Mouse (Mus musculus) CH12.LX (cell line): Measurements from ENCODE around the gene Shisa7. TPM values are rescaled to one million over a fixed set of nuclear protein-coding genes. Genes with fewer than 3 reads are reported as not detected.
"Not testable (repeated sequence)": the region's sequence is repeated elsewhere in the genome, so short reads cannot be mapped to it uniquely, and the experiment has no call there.

Source experiments
- DNase-seq: peaks from one replicate; pipeline ENCODE4 v3.0.0-alpha.2; 2013; ENCODE audit errors: extremely low read depth
- H3K27ac ChIP-seq: 2 replicates; pipeline ENCODE4 v1.5.1; 2012; ENCODE audit warnings: low read depth, mild to moderate bottlenecking, control low read depth, moderate library complexity; ENCODE audit not compliant: insufficient read depth
- H3K27me3 ChIP-seq: replicated peaks from 2 replicates; pipeline ENCODE3; 2012; ENCODE audit warnings: inconsistent platforms
- H3K36me3 ChIP-seq, 2 experiments: replicated peaks in 1 of 2; 2 replicates each; pipeline versions ENCODE3 to v1.6.1; 2012; ENCODE audit warnings: inconsistent platforms in 1 of 2, low read length in 1 of 2, mild to moderate bottlenecking in 1 of 2, mixed read lengths in 1 of 2, moderate library complexity in 1 of 2; ENCODE audit not compliant: control insufficient read depth in 1 of 2, insufficient read depth in 1 of 2
- H3K4me1 ChIP-seq, 2 experiments: 2 replicates each; pipeline ENCODE4 v1.6.1; 2012; ENCODE audit warnings: inconsistent platforms in 1 of 2, moderate library complexity in 1 of 2; ENCODE audit not compliant: insufficient read depth in 2 of 2, control insufficient read depth in 1 of 2
- H3K4me2 ChIP-seq: 2 replicates; pipeline ENCODE4 v1.6.1; 2012; ENCODE audit warnings: low read depth, mild to moderate bottlenecking, control low read depth; ENCODE audit not compliant: poor library complexity, insufficient read depth, severe bottlenecking
- H3K4me3 ChIP-seq, 3 experiments: fragments of 150-350 bp in 1 of 3; sonication (generic) in 1 of 3; replicated peaks in 1 of 3; 2 replicates each; pipeline versions ENCODE3 to v1.5.1; 2011 to 2012; ENCODE audit warnings: low read depth in 2 of 3, low read length in 2 of 3, mild to moderate bottlenecking in 2 of 3, moderate library complexity in 2 of 3, control low read depth in 1 of 3, improper control_type of control experiment in 1 of 3, inconsistent platforms in 1 of 3, mixed read lengths in 1 of 3; ENCODE audit not compliant: poor library complexity in 1 of 3
- H3K79me2 ChIP-seq: replicated peaks from 2 replicates; pipeline ENCODE4 v1.6.1; 2012; ENCODE audit warnings: mild to moderate bottlenecking, moderate library complexity; ENCODE audit not compliant: control insufficient read depth, poor library complexity, insufficient read depth, severe bottlenecking; ENCODE audit errors: extremely low read depth
- H3K9ac ChIP-seq: 2 replicates; pipeline ENCODE4 v1.6.1; 2012; ENCODE audit warnings: low read depth, mild to moderate bottlenecking, control low read depth, moderate library complexity; ENCODE audit not compliant: insufficient read depth
- H3K9me3 ChIP-seq: replicated peaks from 2 replicates; pipeline ENCODE3; 2012; ENCODE audit warnings: low read length, inconsistent platforms, mixed read lengths
- CHD2 ChIP-seq: IDR thresholded peaks from 2 replicates; pipeline ENCODE4 v1.6.1; 2011; ENCODE audit warnings: low read length, improper control_type of control experiment
- CTCF ChIP-seq, 2 experiments: IDR thresholded peaks in 1 of 2; conservative IDR thresholded peaks in 1 of 2; 2 replicates each; pipeline ENCODE4 v1.5.1; 2011 to 2012; ENCODE audit warnings: low read depth in 2 of 2, low read length in 2 of 2, improper control_type of control experiment in 1 of 2, inconsistent platforms in 1 of 2, mild to moderate bottlenecking in 1 of 2, moderate library complexity in 1 of 2
- GABPA ChIP-seq: IDR thresholded peaks from 2 replicates; pipeline ENCODE4 v1.6.1; 2012; ENCODE audit warnings: low read depth, low read length, improper control_type of control experiment, inconsistent platforms; ENCODE audit not compliant: insufficient replicate concordance
- HCFC1 ChIP-seq: IDR thresholded peaks from 2 replicates; pipeline ENCODE4 v1.6.1; 2012; ENCODE audit warnings: low read depth, mild to moderate bottlenecking, inconsistent platforms, low read length, improper control_type of control experiment
- IRF4 ChIP-seq: IDR thresholded peaks from 2 replicates; pipeline ENCODE4 v1.6.1; 2014; ENCODE audit warnings: low read depth, mild to moderate bottlenecking, inconsistent platforms, low read length, improper control_type of control experiment
- MAX ChIP-seq: IDR thresholded peaks from 2 replicates; pipeline ENCODE4 v1.6.1; 2011; ENCODE audit warnings: low read length, improper control_type of control experiment
- MEF2A ChIP-seq: IDR thresholded peaks from 2 replicates; pipeline ENCODE4 v1.6.1; 2014; ENCODE audit warnings: low read depth, mild to moderate bottlenecking, inconsistent platforms, low read length, improper control_type of control experiment, borderline replicate concordance
- MYC ChIP-seq: IDR thresholded peaks from 2 replicates; pipeline ENCODE4 v1.6.1; 2011; ENCODE audit warnings: low read depth, mild to moderate bottlenecking, improper control_type of control experiment, low read length
- PAX5 ChIP-seq: IDR thresholded peaks from 2 replicates; pipeline ENCODE4 v1.6.1; 2012; ENCODE audit warnings: low read length, inconsistent platforms, mixed read lengths
- POLR2AphosphoS2 ChIP-seq: IDR thresholded peaks from 2 replicates; pipeline ENCODE4 v1.6.1; 2011; ENCODE audit warnings: low read depth, low read length, improper control_type of control experiment
- RAD21 ChIP-seq: IDR thresholded peaks from 2 replicates; pipeline ENCODE4 v1.6.1; 2011; ENCODE audit warnings: low read depth, mild to moderate bottlenecking, low read length, improper control_type of control experiment, moderate library complexity
- RCOR1 ChIP-seq: conservative IDR thresholded peaks from 2 replicates; pipeline ENCODE4 v1.6.1; 2012; ENCODE audit warnings: low read depth, mild to moderate bottlenecking, inconsistent platforms, low read length, improper control_type of control experiment
- dilution Hi-C: fragments of 300-500 bp; cut with MboI; formaldehyde crosslinking; loops from 2 replicates; pipeline ENCODE4 v1.14.3; 2020; ENCODE audit warnings: low sequenced_read_pairs; ENCODE audit not compliant: extremely low pct_unique_long_range_greater_than_20kb, extremely low pct_ligation_motif_present
- in situ Hi-C: fragments of 300-500 bp; cut with MboI; formaldehyde crosslinking; loops from 3 replicates; pipeline ENCODE4 v1.14.3; 2019; ENCODE audit warnings: low sequenced_read_pairs, low pct_ligation_motif_present, low pct_unique_long_range_greater_than_20kb, mixed read lengths
- polyA plus RNA-seq: library from polyadenylated mRNA; unstranded; fragments of >175 nt; gene quantifications from 2 replicates; pipeline ENCODE4 v1.2.1, GENCODE M21; 2012; ENCODE audit warnings: low read depth; ENCODE audit not compliant: insufficient read length
- total RNA-seq, 2 experiments: library from RNA; depleted of rRNA; stranded (reverse); fragments of 300-350 nt in 1 of 2; fragments of >200 nt in 1 of 2; gene quantifications; 2 replicates each; pipeline ENCODE4 v1.2.3; 2012 to 2014

Shisa7 gene
- total and polyA plus RNA-seq, 3 experiments = not detected

- TF ChIP-seq MYC (peak; percentile 59; the same call in 1 of the 2 replicates), PAX5 (no peak), IRF4 (0 out of 2 replicates have a peak, but pooled peaks have one; percentile 14), CTCF (conservative IDR thresholded peaks at IDR 0.05 in 1 of 2, IDR thresholded peaks at IDR 0.05 in 1 of 2; ENCODE audit: low read depth in 2 of 2, low read length in 2 of 2) (peak; percentile 49 to 58), HCFC1 (no peak)
These were observed 48.6 kb downstream of the Shisa7 start (continued) for GRCm38 (mm10) chr7:4795767-4796433.

GRCm38 (mm10) chr7:4794631-4795168 is 49.8 kb downstream of the Shisa7 start:
- no peak for DNase-seq
- peaks cover 1% of the 10 kb centered on the region for H3K27me3 ChIP-seq
- H3K79me2 ChIP-seq = peaks cover 24% of the 10 kb centered on the region
- in situ Hi-C loops = no loop called here
- TF ChIP-seq MAX (no peak), MEF2A (no peak), GABPA (no peak), POLR2AphosphoS2 (no peak), RCOR1 (no peak), CHD2 (no peak), RAD21 (no peak)
- TF ChIP-seq, all 38 proteins: peak for 0
- H3K27ac ChIP-seq = no peak overlapping the region
- peak overlapping the region in 2 of 3 experiments; percentile 87 to 97 for H3K4me3 ChIP-seq
- peaks cover 39 to 55% of the 10 kb centered on the region in 2 experiments for H3K36me3 ChIP-seq
- H3K9ac ChIP-seq = peak overlapping the region; percentile 98
- H3K9me3 ChIP-seq = no peaks in the 10 kb centered on the region
- dilution Hi-C loops = no loop called here
- H3K4me2 ChIP-seq = peak overlapping the region; percentile 98
- H3K4me1 ChIP-seq = peaks cover 5 to 30% of the 10 kb centered on the region in 2 experiments; a peak in 2 of 4 replicates

GRCm38 (mm10) chr7:4793674-4794073 is 50.8 kb downstream of the Shisa7 start:
- peaks cover 24% of the 10 kb centered on the region for H3K79me2 ChIP-seq
- peak overlapping the region; percentile 89 for H3K27ac ChIP-seq
- no peak for TF ChIP-seq MEF2A
- TF ChIP-seq MYC = 0 out of 2 replicates have a peak, but pooled peaks have one; percentile 15
- dilution Hi-C loops (no loop called here), in situ Hi-C loops (no loop called here)
- peak overlapping the region; percentile 98 for H3K9ac ChIP-seq
- H3K27me3 ChIP-seq = peaks cover 3% of the 10 kb centered on the region
- peaks cover 39 to 50% of the 10 kb centered on the region in 2 experiments for H3K36me3 ChIP-seq
- peaks cover 5 to 33% of the 10 kb centered on the region in 2 experiments; a peak in 2 of 4 replicates for H3K4me1 ChIP-seq
- no peaks in the 10 kb centered on the region for H3K9me3 ChIP-seq
- peak overlapping the region; percentile 87 to 97 (median 91) for H3K4me3 ChIP-seq
- peak overlapping the region; percentile 98 for H3K4me2 ChIP-seq
- no peak for DNase-seq

- in situ Hi-C loops, H3K9me3 ChIP-seq, DNase-seq, dilution Hi-C loops, H3K27me3 ChIP-seq: not testable (repeated sequence)
- H3K9ac ChIP-seq = peak overlapping the region; percentile 98
- H3K4me3 ChIP-seq = peak overlapping the region; percentile 87 to 97 (median 91)
- peak overlapping the region; percentile 89 for H3K27ac ChIP-seq
- H3K4me1 ChIP-seq = peaks cover 5 to 33% of the 10 kb centered on the region in 2 experiments; a peak in 2 of 4 replicates
- H3K4me2 ChIP-seq = peak overlapping the region; percentile 98; the same call in 1 of the 2 replicates
- H3K79me2 ChIP-seq = peaks cover 24% of the 10 kb centered on the region
- H3K36me3 ChIP-seq = peaks cover 39 to 46% of the 10 kb centered on the region in 2 experiments
These were observed 51.2 kb downstream of the Shisa7 start for GRCm38 (mm10) chr7:4793248-4793647.
